Mouse (Mus musculus) hindbrain, postnatal 0 days (tissue): Measurements from ENCODE around the gene Gm4969. TPM values are rescaled to one million over a fixed set of nuclear protein-coding genes. Genes with fewer than 3 reads are reported as not detected.

Source experiments
- ATAC-seq: fragments of 200-750 bp; cut with Nextera tagmentation; 2 replicates; pipeline ENCODE4 v1.8.0; 2017; ENCODE audit warnings: mild to moderate bottlenecking, moderate TSS enrichment, moderate library complexity
- DNase-seq: peaks from one replicate; pipeline ENCODE4 v3.0.0-alpha.2; 2015; ENCODE audit warnings: low spot score
- H3K27ac ChIP-seq: fragments of 300-500 bp; sonication (generic); 2 replicates; pipeline ENCODE4 v1.5.1; 2014; ENCODE audit warnings: mild to moderate bottlenecking
- H3K27me3 ChIP-seq: fragments of 300-500 bp; sonication (generic); 2 replicates; pipeline ENCODE4 v1.6.1; 2014; ENCODE audit warnings: low read length, mixed read lengths; ENCODE audit not compliant: insufficient read depth
- H3K36me3 ChIP-seq: fragments of 300-500 bp; sonication (generic); 2 replicates; pipeline ENCODE4 v1.6.1; 2014; ENCODE audit warnings: low read length, mixed read lengths; ENCODE audit not compliant: insufficient read depth
- H3K4me1 ChIP-seq: fragments of 300-500 bp; sonication (generic); 2 replicates; pipeline ENCODE4 v1.6.1; 2014; ENCODE audit warnings: antibody characterized with exemption, low read length, mixed read lengths; ENCODE audit not compliant: insufficient read depth
- H3K4me2 ChIP-seq: fragments of 300-500 bp; sonication (generic); 2 replicates; pipeline ENCODE4 v1.6.1; 2014; ENCODE audit warnings: low read depth, mild to moderate bottlenecking, low read length, moderate library complexity, mixed read lengths
- H3K4me3 ChIP-seq: fragments of 300-500 bp; sonication (generic); 2 replicates; pipeline ENCODE4 v1.5.1; 2014; ENCODE audit warnings: low read length
- H3K9ac ChIP-seq: fragments of 300-500 bp; sonication (generic); replicated peaks from 2 replicates; pipeline ENCODE4 v1.6.1; 2014; ENCODE audit warnings: mild to moderate bottlenecking, low read length, moderate library complexity, mixed read lengths
- H3K9me3 ChIP-seq: fragments of 300-500 bp; sonication (generic); 2 replicates; pipeline ENCODE4 v1.6.1; 2016; ENCODE audit warnings: low read length, mixed read lengths
- CTCF ChIP-seq: IDR thresholded peaks from 2 replicates; pipeline ENCODE4 v1.5.1; 2016; ENCODE audit warnings: antibody characterized with exemption, control low read depth, low read depth
- WGBS: fragments of 180-500 bp; shearing (Covaris S2); extraction: QIAGEN DNeasy Blood & Tissue Kit; methylation state at CpG from one replicate; pipeline ENCODE4 v1.1.7; 2014; 5-methylcytosine and 5-hydroxymethylcytosine counted together
- polyA plus RNA-seq: library from polyadenylated mRNA; unstranded; fragments of >200 nt; fragmentation: Nextera tagmentation; extraction: Ambion mirVana; gene quantifications from 2 replicates; pipeline ENCODE4 v1.2.1, GENCODE M21; 2015
- total RNA-seq: library from RNA; depleted of rRNA; stranded (reverse); fragments of >200 nt; gene quantifications from 2 replicates; pipeline ENCODE4 v1.2.3, GENCODE M21; 2014

Gm4969 gene
- total and polyA plus RNA-seq, 2 experiments from 2014 or later = 6.3 to 7.9 TPM

GRCm38 (mm10) chr7:19068707-19069106 is 49.5 kb downstream of the Gm4969 start:
- Histone ChIP-seq H3K36me3 (no peaks in the 10 kb centered on the region), H3K27ac (no peak overlapping the region), H3K27me3 (peaks cover 13% of the 10 kb centered on the region), H3K9me3 (no peaks in the 10 kb centered on the region), H3K4me1 (no peaks in the 10 kb centered on the region), H3K4me3 (no peak overlapping the region), H3K9ac (no peak overlapping the region), H3K4me2 (no peak overlapping the region)
- peak; percentile 81 for DNase-seq
- TF ChIP-seq CTCF = peak; percentile 84
- ATAC-seq = no peak
- 4% methylated on average over 2 of the region's 2 CpGs for WGBS

- Histone ChIP-seq H3K27ac (no peak overlapping the region), H3K9me3 (no peaks in the 10 kb centered on the region), H3K9ac (no peak overlapping the region), H3K4me1 (no peaks in the 10 kb centered on the region), H3K36me3 (no peaks in the 10 kb centered on the region), H3K27me3 (peaks cover 13% of the 10 kb centered on the region), H3K4me3 (no peak overlapping the region), H3K4me2 (no peak overlapping the region)
- no peak for TF ChIP-seq CTCF
- DNase-seq (no peak), ATAC-seq (no peak)
- WGBS = 70% methylated on average over 13 of the region's 14 CpGs
Measured at GRCm38 (mm10) chr7:19067935-19068334, 50.2 kb downstream of the Gm4969 start.

- no peak for TF ChIP-seq CTCF
- peaks cover 13% of the 10 kb centered on the region for H3K27me3 ChIP-seq
- 47% methylated on average over 14 of the region's 14 CpGs for WGBS
- H3K4me2 ChIP-seq = no peak overlapping the region
- no peak overlapping the region for H3K4me3 ChIP-seq
- no peak overlapping the region for H3K27ac ChIP-seq
- H3K9me3 ChIP-seq = no peaks in the 10 kb centered on the region
- ATAC-seq (no peak), DNase-seq (no peak)
- no peak overlapping the region for H3K9ac ChIP-seq
- no peaks in the 10 kb centered on the region for H3K36me3 ChIP-seq
- no peaks in the 10 kb centered on the region for H3K4me1 ChIP-seq
Measured at GRCm38 (mm10) chr7:19067063-19067462, 51.1 kb downstream of the Gm4969 start.

GRCm38 (mm10) chr7:19065896-19066295 is 52.3 kb downstream of the Gm4969 start:
- no peaks in the 10 kb centered on the region for H3K36me3 ChIP-seq
- no peak overlapping the region for H3K9ac ChIP-seq
- no peak for DNase-seq
- no peaks in the 10 kb centered on the region for H3K4me1 ChIP-seq
- peak overlapping the region; percentile 30 for H3K4me2 ChIP-seq
- no peak for TF ChIP-seq CTCF
- H3K4me3 ChIP-seq = peak overlapping the region; percentile 6
- H3K27ac ChIP-seq = no peak overlapping the region
- peaks cover 13% of the 10 kb centered on the region for H3K27me3 ChIP-seq
- 48% methylated on average over 13 of the region's 13 CpGs for WGBS
- ATAC-seq = no peak
- H3K9me3 ChIP-seq = no peaks in the 10 kb centered on the region

GRCm38 (mm10) chr7:19057405-19057804 is 60.8 kb downstream of the Gm4969 start:
- no peak for ATAC-seq
- WGBS = 93% methylated on average over 10 of the region's 10 CpGs

GRCm38 (mm10) chr7:19055108-19055507 is 63.1 kb downstream of the Gm4969 start:
- no peak for DNase-seq
- Histone ChIP-seq H3K27me3 (no peaks in the 10 kb centered on the region), H3K9me3 (no peaks in the 10 kb centered on the region), H3K4me2 (no peak overlapping the region), H3K4me3 (no peak overlapping the region), H3K36me3 (peaks cover 9% of the 10 kb centered on the region; the same call in 1 of the 2 replicates), H3K4me1 (no peaks in the 10 kb centered on the region), H3K9ac (no peak overlapping the region), H3K27ac (no peak overlapping the region)
- no peak for TF ChIP-seq CTCF
- WGBS = 92% methylated on average over 8 of the region's 8 CpGs
- no peak for ATAC-seq

More at GRCm38 (mm10) chr7:19057405-19057804, 60.8 kb downstream of the Gm4969 start:
- no peak for DNase-seq
- Histone ChIP-seq H3K4me1 (no peaks in the 10 kb centered on the region), H3K9ac (no peak overlapping the region), H3K4me3 (no peak overlapping the region), H3K4me2 (no peak overlapping the region), H3K36me3 (no peaks in the 10 kb centered on the region), H3K27ac (no peak overlapping the region), H3K27me3 (no peaks in the 10 kb centered on the region), H3K9me3 (no peaks in the 10 kb centered on the region)
- no peak for TF ChIP-seq CTCF

- TF ChIP-seq CTCF = no peak
- Histone ChIP-seq H3K4me2 (peak overlapping the region; percentile 50), H3K36me3 (peaks cover 13% of the 10 kb centered on the region), H3K4me3 (0 out of 2 replicates have a peak overlapping the region, but pooled peaks have one; percentile 7), H3K4me1 (no peaks in the 10 kb centered on the region), H3K9ac (peak overlapping the region; percentile 22; the same call in 1 of the 2 replicates), H3K9me3 (no peaks in the 10 kb centered on the region), H3K27me3 (no peaks in the 10 kb centered on the region), H3K27ac (no peak overlapping the region)
- DNase-seq = no peak
- ATAC-seq = peak; percentile 43
- 68% methylated on average over 9 of the region's 9 CpGs for WGBS
Measured at GRCm38 (mm10) chr7:19054777-19055076, 63.4 kb downstream of the Gm4969 start.
